Mouse (Mus musculus) lung, postnatal 0 days (tissue): ENCODE data around the gene Tmed10.

Source experiments
- CTCF ChIP-seq: IDR thresholded peaks from 2 replicates; pipeline ENCODE4 v1.5.1; 2016; ENCODE audit warnings: antibody characterized with exemption, mild to moderate bottlenecking
- EP300 ChIP-seq: IDR thresholded peaks from 2 replicates; pipeline ENCODE4 v1.6.1; 2016; ENCODE audit warnings: antibody characterized with exemption, mild to moderate bottlenecking, control low read depth

DNA sequence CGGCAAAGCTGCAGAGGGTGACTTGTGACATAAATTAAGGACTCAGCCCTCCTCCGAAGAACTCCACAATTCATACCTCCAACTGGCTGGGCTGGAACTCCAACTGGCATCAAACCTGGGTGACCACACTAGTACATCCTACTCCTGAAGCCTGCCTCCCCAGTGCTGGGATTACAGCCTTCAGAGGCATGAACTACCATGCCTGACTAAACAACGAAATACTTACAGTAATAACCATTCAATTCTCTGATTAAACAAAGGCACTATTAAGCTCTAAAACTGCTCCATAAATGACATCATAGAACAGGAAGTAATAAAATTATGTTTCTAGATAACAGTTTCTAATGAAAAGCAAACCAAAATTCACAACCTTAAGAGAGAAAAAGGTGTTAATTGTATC is 13.5 kb downstream of the Tmed10 start:
- TF ChIP-seq CTCF (no peak), EP300 (no peak)
